Mouse (Mus musculus) ES-E14 (cell line): ENCODE results near the gene Hist1h3d.
"Not testable (repeated sequence)": the region's sequence is repeated elsewhere in the genome, so short reads cannot be mapped to it uniquely, and the experiment has no call there.

Source experiments
- CHD2 ChIP-seq: IDR thresholded peaks from 2 replicates; pipeline ENCODE4 v1.6.1; 2014; ENCODE audit warnings: mild to moderate bottlenecking, low read depth, low read length, inconsistent platforms
- MAFK ChIP-seq: IDR thresholded peaks from 2 replicates; pipeline ENCODE4 v1.6.1; 2014; ENCODE audit warnings: mild to moderate bottlenecking, low read depth, low read length, inconsistent platforms; ENCODE audit not compliant: insufficient read depth
- ZC3H11A ChIP-seq: IDR thresholded peaks from 2 replicates; pipeline ENCODE4 v1.6.1; 2012; ENCODE audit warnings: low read depth, mild to moderate bottlenecking, inconsistent platforms, low read length, borderline replicate concordance
- ZNF384 ChIP-seq: IDR thresholded peaks from 2 replicates; pipeline ENCODE4 v1.6.1; 2012; ENCODE audit warnings: low read depth, low read length, inconsistent platforms

GRCm38 (mm10) chr13:23574546-23575170, 905 bp upstream of the Hist1h3d start:
- not testable (repeated sequence) for TF ChIP-seq ZNF384, MAFK, ZC3H11A, CHD2
